Mouse (Mus musculus): ENCODE results near the gene Tmed1.
"Not testable (repeated sequence)": the region's sequence is repeated elsewhere in the genome, so short reads cannot be mapped to it uniquely, and the experiment has no call there.

Tmed1 gene

DNA sequence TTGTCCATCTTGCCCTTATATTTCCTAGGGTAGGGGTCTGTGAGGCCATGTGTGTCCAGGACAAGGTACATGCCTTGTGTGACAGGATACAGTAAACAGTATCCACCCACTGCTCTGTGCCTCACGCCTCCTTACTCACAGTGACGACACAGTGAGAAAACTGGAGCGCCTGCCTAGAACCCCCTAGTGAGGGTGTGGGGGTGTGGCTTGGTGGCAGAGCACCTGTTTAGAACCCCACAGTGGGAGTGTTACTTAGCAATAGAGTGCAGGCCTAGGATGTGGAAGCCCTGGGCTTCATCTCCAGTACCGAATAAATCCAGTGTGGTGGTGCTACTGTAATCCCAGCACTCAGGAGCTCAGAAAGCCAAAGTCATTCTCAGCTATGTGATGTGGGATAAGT is 37.1 kb downstream of the Tmed1 start:
- DNase-seq (ENCODE audit: low read depth): no peak

DNA sequence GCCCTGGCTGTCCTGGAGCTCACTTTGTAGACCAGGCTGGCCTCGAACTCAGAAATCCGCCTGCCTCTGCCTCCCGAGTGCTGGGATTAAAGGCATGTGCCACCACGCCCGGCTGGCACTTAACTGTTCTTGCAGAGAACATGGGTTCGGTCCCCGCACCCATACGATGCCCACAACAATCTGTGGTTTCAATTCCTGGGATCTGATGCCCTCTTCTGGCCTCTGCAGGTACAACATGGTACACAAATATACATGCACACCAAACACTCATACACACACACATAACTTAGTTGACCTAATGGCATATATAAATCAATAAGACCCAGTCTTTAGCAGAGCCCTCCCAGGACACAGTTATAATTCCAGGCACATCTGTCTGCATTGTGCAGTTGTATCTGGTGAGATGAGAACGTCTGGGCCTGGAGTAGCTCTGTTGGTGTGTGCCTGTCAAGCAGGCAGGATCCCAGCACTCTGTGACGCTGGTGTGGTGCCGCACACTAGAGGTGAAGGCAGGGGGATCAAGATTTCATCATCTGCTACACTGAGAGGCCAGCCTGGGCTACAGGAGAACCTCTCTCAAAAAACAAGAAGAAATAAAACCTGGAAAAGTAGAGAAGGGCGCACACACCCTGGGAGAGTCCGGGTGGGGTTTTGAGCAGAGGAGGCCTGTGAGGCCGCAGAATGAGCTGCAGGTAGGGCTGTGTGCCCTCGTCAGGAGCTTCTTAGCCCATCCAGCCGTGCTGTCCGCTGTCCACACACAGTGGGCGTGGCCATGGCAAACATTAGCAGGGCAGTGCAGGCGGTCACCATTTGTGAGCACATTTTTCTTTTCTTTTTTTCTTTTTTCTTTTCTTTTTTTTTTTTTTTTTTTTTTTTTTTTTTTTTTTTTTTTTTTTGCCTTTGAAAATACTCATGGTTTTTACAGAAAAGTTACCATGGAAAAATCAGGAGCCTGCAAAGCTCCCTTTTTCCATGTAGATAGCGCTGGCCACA is 40.7 kb downstream of the Tmed1 start:
- DNase-seq (ENCODE audit: low read depth): peak; percentile 79

DNA sequence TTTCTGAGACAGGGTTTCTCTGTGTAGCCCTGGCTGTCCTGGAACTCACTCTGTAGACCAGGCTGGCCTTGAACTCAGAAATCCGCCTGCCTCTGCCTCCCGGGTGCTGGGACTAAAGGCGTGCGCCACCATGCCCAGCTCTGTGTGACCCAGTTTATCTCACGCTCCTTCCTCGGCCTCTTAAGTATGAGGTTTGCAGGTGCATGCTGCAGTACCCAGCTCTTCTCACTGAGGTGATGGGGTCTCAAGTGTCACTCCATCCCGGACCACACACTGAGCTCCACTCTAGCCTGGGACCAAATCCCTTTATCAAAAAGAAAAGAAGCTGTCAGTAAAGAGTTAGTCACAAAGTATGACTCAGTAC is 45.5 kb downstream of the Tmed1 start:
- not testable (repeated sequence) for DNase-seq (ENCODE audit: low read depth)

GRCm38 (mm10) chr9:21463766-21464564 is 46.1 kb downstream of the Tmed1 start:
- DNase-seq (ENCODE audit: low read depth): no peak

GRCm38 (mm10) chr9:21463138-21463590 is 46.9 kb downstream of the Tmed1 start:
- DNase-seq (ENCODE audit: low read depth): peak; percentile 35

- DNase-seq (ENCODE audit: low read depth): no peak
Observed at GRCm38 (mm10) chr9:21460400-21460940, 49.6 kb downstream of the Tmed1 start.

GRCm38 (mm10) chr9:21458821-21459220 is 51.2 kb downstream of the Tmed1 start:
- no peak for DNase-seq (ENCODE audit: low read depth)

Data from induced T-regulatory cell, adult 2 months (primary cell).